In genomic region chr2:27983884-27984283, GRCm38 (mm10) we compare ENCODE assay signal across 10 mouse cellular contexts.
DNase-seq lines count a peak whose midpoint lies in the region; ATAC-seq and TF ChIP-seq lines count a peak whose summit lies in the region.
"Had no signal": no experiment of that assay in that cellular context is flagged by ENCODE, and none has a peak within 500 bp of the region (broad histone marks: within the 10 kb centered on the region; RNA-seq: fewer than 3 reads in every experiment).

No protein-coding gene starts in this region.

- 53% methylated on average over 3 of the region's 3 CpGs for WGBS in midbrain, postnatal 0 days
- 51% methylated on average over 3 of the region's 3 CpGs for WGBS in midbrain, embryonic 11.5 days
- WGBS in heart, embryonic 12.5 days: 55% methylated on average over 3 of the region's 3 CpGs
- WGBS in liver, adult 2 months: 65% methylated on average over 3 of the region's 3 CpGs

- no peak for ATAC-seq in midbrain, postnatal 0 days (ENCODE audit: low FRiP score)
- no peak for ATAC-seq in midbrain, embryonic 11.5 days (ENCODE audit: low FRiP score)
- peak; percentile 68 for ATAC-seq in heart, embryonic 12.5 days (ENCODE audit: insufficient number of reproducible peaks, low FRiP score)

- no peak overlapping the region for H3K4me3 ChIP-seq in midbrain, postnatal 0 days (ENCODE audit: low read depth, low read length)
- no peak overlapping the region for H3K4me3 ChIP-seq in midbrain, embryonic 11.5 days (ENCODE audit: low read depth, low read length)
- H3K4me3 ChIP-seq in heart, embryonic 12.5 days: no peak overlapping the region
- H3K4me3 ChIP-seq in liver, adult 2 months (ENCODE audit: insufficient read depth, low read depth, low read length): no peak overlapping the region
- H3K4me3 ChIP-seq: heart, embryonic 13.5 days; midbrain, embryonic 12.5 days had no signal

- H3K79me2 ChIP-seq in liver, adult 2 months (ENCODE audit: control insufficient read depth, insufficient read depth, low read length): no peaks in the 10 kb centered on the region

- H3K27me3 ChIP-seq in midbrain, postnatal 0 days (ENCODE audit: insufficient read depth, low read length): no peaks in the 10 kb centered on the region
- H3K27me3 ChIP-seq in midbrain, embryonic 11.5 days (ENCODE audit: control insufficient read depth, insufficient read depth, low read length): no peaks in the 10 kb centered on the region
- no peaks in the 10 kb centered on the region for H3K27me3 ChIP-seq in heart, embryonic 12.5 days (replicated peaks)
- H3K27me3 ChIP-seq in liver, adult 2 months (ENCODE audit: control insufficient read depth, insufficient read depth, low read length): no peaks in the 10 kb centered on the region
- H3K27me3 ChIP-seq: heart, embryonic 13.5 days; midbrain, embryonic 12.5 days had no signal

- no peaks in the 10 kb centered on the region for H3K4me1 ChIP-seq in midbrain, postnatal 0 days (ENCODE audit: insufficient read depth, low read length)
- H3K4me1 ChIP-seq in midbrain, embryonic 11.5 days (ENCODE audit: control insufficient read depth, insufficient read depth, low read length): no peaks in the 10 kb centered on the region
- H3K4me1 ChIP-seq in heart, embryonic 12.5 days (replicated peaks): no peaks in the 10 kb centered on the region; the same call in 1 of the 2 replicates
- no peaks in the 10 kb centered on the region for H3K4me1 ChIP-seq in liver, adult 2 months (ENCODE audit: control insufficient read depth, insufficient read depth, low read length)
- H3K4me1 ChIP-seq: midbrain, embryonic 12.5 days had no signal

- H3K27ac ChIP-seq in midbrain, postnatal 0 days (ENCODE audit: low read depth, low read length): no peak overlapping the region
- H3K27ac ChIP-seq in midbrain, embryonic 11.5 days (ENCODE audit: low read depth, low read length): no peak overlapping the region
- no peak overlapping the region for H3K27ac ChIP-seq in heart, embryonic 12.5 days (ENCODE audit: poor library complexity, severe bottlenecking)
- H3K27ac ChIP-seq in liver, adult 2 months (replicated peaks; ENCODE audit: insufficient read depth, low read depth, low read length): no peak overlapping the region
- H3K27ac ChIP-seq: heart, embryonic 13.5 days; midbrain, embryonic 12.5 days had no signal

- DNase-seq in adrenal gland, adult (ENCODE audit: inconsistent age in 2 of 2, low spot score in 1 of 2): peak; percentile 23 to 75
- DNase-seq in adrenal gland, postnatal 4 days (ENCODE audit: low spot score in 2 of 2): no peak
- DNase-seq in midbrain, postnatal 0 days (ENCODE audit: low spot score): peak; percentile 51
- DNase-seq in midbrain, embryonic 11.5 days (ENCODE audit: low spot score, missing footprints): no peak
- peak; percentile 80 to 82 for DNase-seq in cerebellum, adult 18-20 months
- no peak for DNase-seq in liver, adult 2 months (ENCODE audit: extremely low read depth, low read depth, low spot score)
- DNase-seq in right cerebral cortex, postnatal 36 days (ENCODE audit: low spot score in 2 of 2): peak; percentile 8 to 14

- no peak overlapping the region for H3K9ac ChIP-seq in midbrain, postnatal 0 days (replicated peaks; ENCODE audit: low read length, poor library complexity, severe bottlenecking)
- no peak overlapping the region for H3K9ac ChIP-seq in midbrain, embryonic 11.5 days (ENCODE audit: low read length)
- H3K9ac ChIP-seq in heart, embryonic 12.5 days: no peak overlapping the region
- H3K9ac ChIP-seq in liver, adult 2 months (ENCODE audit: low read depth, low read length): no peak overlapping the region
- H3K9ac ChIP-seq: heart, embryonic 13.5 days; midbrain, embryonic 12.5 days had no signal

- TF ChIP-seq CTCF in midbrain, postnatal 0 days (IDR thresholded peaks at IDR 0.05): peak; percentile 70
- peak; percentile 52 for TF ChIP-seq CTCF in liver, adult 2 months (IDR thresholded peaks at IDR 0.05; ENCODE audit: low read depth, low read length)

- H3K9me3 ChIP-seq in midbrain, postnatal 0 days (ENCODE audit: low read length): no peaks in the 10 kb centered on the region
- no peaks in the 10 kb centered on the region for H3K9me3 ChIP-seq in midbrain, embryonic 11.5 days (ENCODE audit: control insufficient read depth, low read length)
- no peaks in the 10 kb centered on the region for H3K9me3 ChIP-seq in heart, embryonic 12.5 days (replicated peaks)
- H3K9me3 ChIP-seq: heart, embryonic 13.5 days; midbrain, embryonic 12.5 days had no signal

- no peak overlapping the region for H3K4me2 ChIP-seq in midbrain, postnatal 0 days (ENCODE audit: low read depth, low read length, poor library complexity, severe bottlenecking)
- H3K4me2 ChIP-seq in midbrain, embryonic 11.5 days: no peak overlapping the region
- no peak overlapping the region for H3K4me2 ChIP-seq in heart, embryonic 12.5 days
- H3K4me2 ChIP-seq: heart, embryonic 13.5 days; midbrain, embryonic 12.5 days had no signal

- no peaks in the 10 kb centered on the region for H3K36me3 ChIP-seq in midbrain, postnatal 0 days (ENCODE audit: insufficient read depth, low read length)
- no peaks in the 10 kb centered on the region for H3K36me3 ChIP-seq in midbrain, embryonic 11.5 days (ENCODE audit: control insufficient read depth, insufficient read depth, low read length)
- H3K36me3 ChIP-seq in heart, embryonic 12.5 days: peaks cover 57% of the 10 kb centered on the region
- H3K36me3 ChIP-seq in liver, adult 2 months (ENCODE audit: control insufficient read depth, insufficient read depth, low read length): no peaks in the 10 kb centered on the region

- TF ChIP-seq POLR2A in liver, adult 2 months (IDR thresholded peaks at IDR 0.05; ENCODE audit: extremely low read depth, insufficient read depth, low read length): no peak

Comparison
In these comparisons a context has a peak if more than half of its experiments do, and no peak if none do; other contexts are left out.
1. DNase-seq: peak in adrenal gland, adult (2 of 2), midbrain, postnatal 0 days (single experiment), cerebellum, adult 18-20 months (2 of 2) and right cerebral cortex, postnatal 36 days (2 of 2); none in adrenal gland, postnatal 4 days (0 of 2), midbrain, embryonic 11.5 days (single experiment) and liver, adult 2 months (single experiment).